Mouse (Mus musculus): ENCODE measurements around the gene Clec4e.

- TF ChIP-seq CTCF (IDR thresholded peaks at IDR 0.05): no peak
- no peak for TF ChIP-seq EP300 (IDR thresholded peaks at IDR 0.05)
These were observed 3.2 kb upstream of the Clec4e start for GRCm38 (mm10) chr6:123292751-123293400.
